Mouse (Mus musculus) stomach, postnatal 0 days (tissue): ENCODE data around the gene Ccdc12. TPM values are rescaled to one million over a fixed set of nuclear protein-coding genes. Genes with fewer than 3 reads are reported as not detected.

ENCODE experiments used
- ATAC-seq: fragments of 200-750 bp; cut with Nextera tagmentation; 2 replicates; pipeline ENCODE4 v1.8.0; 2017; ENCODE audit not compliant: low FRiP score, low TSS enrichment
- DNase-seq: peaks from one replicate; pipeline ENCODE4 v3.0.0-alpha.2; 2016; ENCODE audit warnings: low spot score
- H3K27ac ChIP-seq: fragments of 300-500 bp; sonication (generic); replicated peaks from 2 replicates; pipeline ENCODE4 v1.5.1; 2014; ENCODE audit warnings: mild to moderate bottlenecking, control low read depth
- H3K27me3 ChIP-seq: fragments of 300-500 bp; sonication (generic); 2 replicates; pipeline ENCODE4 v1.6.1; 2014; ENCODE audit warnings: low read length; ENCODE audit not compliant: control insufficient read depth, insufficient read depth
- H3K36me3 ChIP-seq: fragments of 300-500 bp; sonication (generic); 2 replicates; pipeline ENCODE4 v1.6.1; 2014; ENCODE audit warnings: low read length, mixed read lengths; ENCODE audit not compliant: control insufficient read depth, insufficient read depth
- H3K4me1 ChIP-seq: fragments of 300-500 bp; sonication (generic); replicated peaks from 2 replicates; pipeline ENCODE4 v1.6.1; 2014; ENCODE audit warnings: antibody characterized with exemption; ENCODE audit not compliant: control insufficient read depth, insufficient read depth
- H3K4me2 ChIP-seq: fragments of 300-500 bp; sonication (generic); replicated peaks from 2 replicates; pipeline ENCODE4 v1.6.1; 2014; ENCODE audit warnings: low read depth, mild to moderate bottlenecking, control low read depth, moderate library complexity
- H3K4me3 ChIP-seq: fragments of 300-500 bp; sonication (generic); 2 replicates; pipeline ENCODE4 v1.5.1; 2014; ENCODE audit warnings: low read depth, low read length, control low read depth
- H3K9ac ChIP-seq: fragments of 300-500 bp; sonication (generic); 2 replicates; pipeline ENCODE4 v1.6.1; 2014; ENCODE audit warnings: mild to moderate bottlenecking, low read length, control low read depth, mixed read lengths
- H3K9me3 ChIP-seq: fragments of 300-500 bp; sonication (generic); 2 replicates; pipeline ENCODE4 v1.6.1; 2016; ENCODE audit warnings: low read length; ENCODE audit not compliant: control insufficient read depth
- CTCF ChIP-seq: IDR thresholded peaks from 2 replicates; pipeline ENCODE4 v1.5.1; 2016; ENCODE audit warnings: antibody characterized with exemption, low read depth, mild to moderate bottlenecking, moderate library complexity
- EP300 ChIP-seq: optimal IDR thresholded peaks from 2 replicates; pipeline ENCODE3; 2016; ENCODE audit warnings: antibody characterized with exemption
- WGBS: fragments of 180-500 bp; shearing (Covaris S2); extraction: QIAGEN DNeasy Blood & Tissue Kit; methylation state at CpG from one replicate; pipeline ENCODE4 v1.1.7; 2014; 5-methylcytosine and 5-hydroxymethylcytosine counted together
- polyA plus RNA-seq: library from polyadenylated mRNA; unstranded; fragments of >200 nt; fragmentation: Nextera tagmentation; extraction: Ambion mirVana; gene quantifications from 2 replicates; pipeline ENCODE4 v1.2.1, GENCODE M21; 2015

The Ccdc12 gene
- polyA plus RNA-seq, 1 experiment from 2014 or later: 139 TPM

DNA sequence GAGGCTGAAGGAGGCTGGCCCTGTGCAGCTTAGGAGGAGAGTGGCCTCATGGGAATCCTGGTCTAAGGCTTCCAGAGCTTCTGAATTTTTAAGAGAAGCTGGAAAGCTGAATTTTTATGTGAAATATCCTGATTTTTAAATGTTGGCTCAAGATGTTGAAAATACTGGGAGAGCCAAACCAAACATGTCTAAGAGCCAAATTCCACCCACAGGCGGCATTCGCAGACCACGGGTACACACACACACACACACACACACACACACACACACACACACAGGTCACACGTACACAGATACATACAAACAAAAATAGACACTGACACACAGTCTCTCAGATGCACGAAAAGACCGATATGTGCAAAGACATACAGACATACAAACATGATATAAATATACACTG lies 61.8 kb downstream of the Ccdc12 start:
- no peaks in the 10 kb centered on the region for H3K9me3 ChIP-seq
- WGBS: 77% methylated on average over 6 of the region's 6 CpGs
- no peaks in the 10 kb centered on the region for H3K27me3 ChIP-seq
- H3K4me3 ChIP-seq: no peak overlapping the region
- no peaks in the 10 kb centered on the region for H3K36me3 ChIP-seq
- TF ChIP-seq EP300 (no peak), CTCF (no peak)
- no peak overlapping the region for H3K27ac ChIP-seq
- no peak overlapping the region for H3K9ac ChIP-seq
- no peaks in the 10 kb centered on the region for H3K4me1 ChIP-seq
- no peak overlapping the region for H3K4me2 ChIP-seq
- no peak for DNase-seq
- no peak for ATAC-seq

DNA sequence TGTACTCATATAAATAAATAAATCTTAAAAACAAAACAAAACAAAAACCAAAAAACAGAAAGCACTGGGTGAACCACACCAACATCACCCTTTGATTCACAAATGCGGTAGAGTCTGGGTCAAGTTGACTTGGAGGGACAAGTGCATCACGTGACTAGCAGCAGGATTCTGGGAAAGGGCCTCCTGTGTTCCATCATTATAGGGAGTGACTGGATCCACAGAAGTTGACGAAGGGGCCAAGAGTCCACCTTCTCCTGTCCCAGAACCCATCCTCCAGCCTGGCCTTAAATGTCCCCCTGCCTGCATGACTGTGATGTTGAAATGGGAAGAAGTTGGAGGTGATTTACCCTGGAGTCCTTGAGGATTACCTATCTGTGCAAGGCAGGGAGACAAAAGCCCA lies 62.5 kb downstream of the Ccdc12 start:
- Histone ChIP-seq H3K4me1 (no peaks in the 10 kb centered on the region), H3K36me3 (no peaks in the 10 kb centered on the region), H3K27ac (no peak overlapping the region), H3K9me3 (no peaks in the 10 kb centered on the region), H3K27me3 (no peaks in the 10 kb centered on the region), H3K9ac (no peak overlapping the region), H3K4me2 (no peak overlapping the region), H3K4me3 (no peak overlapping the region)
- ATAC-seq: no peak
- no peak for DNase-seq
- TF ChIP-seq CTCF (no peak), EP300 (no peak)
- WGBS: 77% methylated on average over 3 of the region's 3 CpGs

DNA sequence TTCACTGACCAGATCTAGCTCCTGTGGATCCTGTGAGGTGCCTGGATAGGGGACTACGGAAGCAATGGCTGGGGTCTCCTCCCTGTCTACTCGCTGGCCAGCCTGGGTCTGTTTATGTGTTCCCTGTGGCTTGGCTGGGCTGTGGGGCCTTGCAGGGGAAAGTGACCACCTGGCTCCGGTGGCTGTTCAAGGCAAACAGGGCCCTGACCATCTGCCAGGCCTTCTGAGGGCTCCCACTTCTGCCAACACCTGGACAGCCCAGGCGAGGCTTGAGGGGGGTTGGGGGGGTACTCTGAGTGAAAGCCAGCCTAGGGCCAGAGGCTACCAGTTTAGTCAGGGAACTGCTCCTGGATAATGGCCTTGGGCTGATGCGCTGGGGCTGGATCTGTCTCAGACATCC lies 63.7 kb downstream of the Ccdc12 start:
- H3K36me3 ChIP-seq: 0 out of 2 replicates have a peak, but pooled peaks cover 2% of the 10 kb centered on the region
- 47% methylated on average over 5 of the region's 5 CpGs for WGBS
- H3K4me1 ChIP-seq: no peaks in the 10 kb centered on the region
- DNase-seq (no peak), ATAC-seq (no peak)
- H3K9me3 ChIP-seq: no peaks in the 10 kb centered on the region
- H3K9ac ChIP-seq: no peak overlapping the region
- H3K27ac ChIP-seq: no peak overlapping the region
- TF ChIP-seq CTCF (no peak), EP300 (no peak)
- no peak overlapping the region for H3K4me2 ChIP-seq
- H3K4me3 ChIP-seq: no peak overlapping the region
- no peaks in the 10 kb centered on the region for H3K27me3 ChIP-seq

DNA sequence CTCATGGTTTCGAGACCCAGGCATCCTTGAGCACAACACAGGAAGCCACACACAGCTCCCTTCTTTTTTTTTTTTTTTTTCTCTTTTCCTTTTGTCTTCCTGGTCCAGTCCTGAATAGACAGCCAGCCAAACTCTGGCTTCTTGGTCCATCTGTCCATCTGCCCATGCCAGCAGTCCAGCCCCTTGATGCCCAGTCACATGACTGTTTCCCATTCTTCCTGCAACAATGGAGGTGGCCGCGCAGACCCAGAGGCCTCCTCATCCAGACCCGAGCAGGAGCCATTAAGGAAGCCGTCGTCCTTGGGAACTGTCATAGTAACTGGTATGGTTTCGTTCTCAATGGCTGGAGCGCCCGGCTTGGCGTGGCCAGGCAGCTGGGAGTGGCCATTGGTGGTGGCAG lies 65.8 kb downstream of the Ccdc12 start:
- Histone ChIP-seq H3K4me3 (no peak overlapping the region), H3K9ac (no peak overlapping the region), H3K9me3 (no peaks in the 10 kb centered on the region), H3K4me1 (no peaks in the 10 kb centered on the region), H3K4me2 (no peak overlapping the region), H3K36me3 (0 out of 2 replicates have a peak, but pooled peaks cover 2% of the 10 kb centered on the region), H3K27ac (no peak overlapping the region), H3K27me3 (no peaks in the 10 kb centered on the region)
- DNase-seq: no peak
- TF ChIP-seq EP300: no peak
- no peak for TF ChIP-seq CTCF
- ATAC-seq: no peak
- WGBS: 91% methylated on average over 10 of the region's 10 CpGs

DNA sequence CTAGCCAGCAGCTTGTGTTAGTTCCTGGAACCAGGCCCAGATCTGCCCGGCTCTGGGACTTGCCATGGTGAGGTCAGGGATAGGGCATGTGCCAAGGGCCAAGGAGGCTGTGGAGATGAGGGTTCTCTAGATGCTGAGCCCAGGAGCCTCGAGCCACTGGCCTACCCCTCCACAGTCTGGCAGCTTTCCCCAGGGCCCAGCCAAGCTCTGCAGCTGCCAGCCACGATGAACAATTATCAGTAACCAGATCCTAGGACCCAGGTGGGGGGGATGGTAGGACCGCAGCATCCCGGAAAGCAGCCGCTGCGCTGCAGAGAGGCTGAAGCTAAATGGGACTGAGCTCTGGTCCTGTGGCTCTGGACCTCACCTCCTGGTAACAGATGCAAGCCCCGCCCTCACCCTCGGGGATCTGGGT lies 69.4 kb downstream of the Ccdc12 start:
- 21% methylated on average over 9 of the region's 9 CpGs for WGBS
- Histone ChIP-seq H3K27me3 (no peaks in the 10 kb centered on the region), H3K27ac (no peak overlapping the region), H3K36me3 (0 out of 2 replicates have a peak, but pooled peaks cover 2% of the 10 kb centered on the region), H3K9ac (no peak overlapping the region), H3K4me1 (no peaks in the 10 kb centered on the region), H3K4me2 (no peak overlapping the region), H3K4me3 (no peak overlapping the region), H3K9me3 (no peaks in the 10 kb centered on the region)
- DNase-seq: no peak
- TF ChIP-seq EP300 (no peak), CTCF (no peak)
- ATAC-seq: no peak

DNA sequence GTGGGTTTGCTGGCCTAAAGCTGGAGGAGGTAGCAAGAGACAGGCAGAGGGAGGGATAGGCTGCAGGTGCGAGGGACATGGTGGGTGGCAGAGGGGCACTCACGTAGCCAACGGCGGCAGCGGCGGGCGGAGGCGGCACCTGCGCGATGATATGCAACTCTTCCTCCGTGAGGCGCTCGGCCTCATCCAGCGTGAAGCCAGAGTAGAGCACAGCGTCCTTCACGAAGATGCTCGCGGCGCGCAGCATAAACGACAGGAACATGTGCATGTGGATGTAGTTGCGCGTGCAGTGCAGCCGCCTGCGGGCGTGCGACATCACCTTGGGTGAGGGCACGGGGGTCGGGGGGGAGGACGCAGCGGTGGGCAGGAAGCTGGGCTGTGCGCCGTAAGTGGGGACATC lies 70.6 kb downstream of the Ccdc12 start:
- Histone ChIP-seq H3K4me1 (no peaks in the 10 kb centered on the region), H3K9me3 (no peaks in the 10 kb centered on the region), H3K9ac (no peak overlapping the region), H3K36me3 (0 out of 2 replicates have a peak, but pooled peaks cover 2% of the 10 kb centered on the region), H3K4me3 (no peak overlapping the region), H3K27me3 (no peaks in the 10 kb centered on the region), H3K4me2 (no peak overlapping the region), H3K27ac (no peak overlapping the region)
- TF ChIP-seq EP300: no peak
- no peak for TF ChIP-seq CTCF
- whole genome bisulfite sequencing: 31% methylated on average over 32 of the region's 33 CpGs
- ATAC-seq (no peak), DNase-seq (no peak)
